Mouse (Mus musculus) brown adipose tissue, adult 24 weeks (tissue): ENCODE measurements around the gene Ddx23. TPM values are rescaled to one million over a fixed set of nuclear protein-coding genes. Genes with fewer than 3 reads are reported as not detected.

Source experiments
- H3K27ac ChIP-seq: fragments of 200-500 bp; replicated peaks from 2 replicates; pipeline ENCODE4 v1.5.1; 2012; ENCODE audit warnings: low read depth, mild to moderate bottlenecking, low read length
- H3K4me1 ChIP-seq: fragments of 200-500 bp; 2 replicates; pipeline ENCODE4 v1.6.1; 2012; ENCODE audit warnings: low read length, mixed read lengths; ENCODE audit not compliant: control insufficient read depth, insufficient read depth, insufficient read length
- H3K4me3 ChIP-seq: fragments of 200-500 bp; 2 replicates; pipeline ENCODE4 v1.5.1; 2012; ENCODE audit warnings: low read depth, mild to moderate bottlenecking, low read length, moderate library complexity; ENCODE audit not compliant: insufficient read depth
- polyA plus RNA-seq: library from polyadenylated mRNA; stranded (reverse); fragments of >200 nt; gene quantifications from 2 replicates; pipeline ENCODE4 v1.2.4, GENCODE M21; 2012; ENCODE audit not compliant: missing spikeins, insufficient read depth, insufficient read length

Ddx23 gene
- polyA plus RNA-seq, 1 experiment, result 50.7 TPM

DNA sequence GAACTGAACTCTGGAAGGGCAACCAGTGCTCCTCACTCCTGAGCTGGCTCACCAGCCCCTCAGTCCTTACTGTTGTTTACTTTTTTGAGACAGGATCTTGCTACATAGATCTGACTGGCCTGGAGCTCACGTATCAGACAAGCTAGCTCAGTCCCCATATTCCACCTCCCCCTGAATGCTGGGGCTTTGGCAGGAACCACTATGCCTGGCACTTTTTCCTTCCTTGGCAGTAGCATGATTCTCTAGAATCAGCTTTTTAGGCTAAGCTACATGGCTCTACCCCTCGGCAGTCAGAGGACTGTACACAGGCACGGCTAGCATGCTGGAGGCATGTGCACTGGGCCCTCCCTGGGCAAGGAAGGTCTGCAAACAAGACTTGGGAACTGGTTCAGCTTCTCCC is 14.6 kb downstream of the Ddx23 start:
- Histone ChIP-seq H3K27ac (no peak overlapping the region), H3K4me3 (no peak overlapping the region), H3K4me1 (no peaks in the 10 kb centered on the region)

- no peak overlapping the region for H3K4me3 ChIP-seq
- H3K4me1 ChIP-seq, result no peaks in the 10 kb centered on the region
- no peak overlapping the region for H3K27ac ChIP-seq
Observed at GRCm38 (mm10) chr15:98647308-98647707, 15.4 kb downstream of the Ddx23 start.

GRCm38 (mm10) chr15:98646737-98647136 is 16.0 kb downstream of the Ddx23 start:
- Histone ChIP-seq H3K4me1 (no peaks in the 10 kb centered on the region), H3K27ac (no peak overlapping the region), H3K4me3 (no peak overlapping the region)

GRCm38 (mm10) chr15:98645057-98646026 is 17.4 kb downstream of the Ddx23 start:
- no peaks in the 10 kb centered on the region for H3K4me1 ChIP-seq
- H3K4me3 ChIP-seq, result no peak overlapping the region
- no peak overlapping the region for H3K27ac ChIP-seq

GRCm38 (mm10) chr15:98644406-98644805 is 18.3 kb downstream of the Ddx23 start:
- no peak overlapping the region for H3K4me3 ChIP-seq
- no peak overlapping the region for H3K27ac ChIP-seq
- no peaks in the 10 kb centered on the region for H3K4me1 ChIP-seq

DNA sequence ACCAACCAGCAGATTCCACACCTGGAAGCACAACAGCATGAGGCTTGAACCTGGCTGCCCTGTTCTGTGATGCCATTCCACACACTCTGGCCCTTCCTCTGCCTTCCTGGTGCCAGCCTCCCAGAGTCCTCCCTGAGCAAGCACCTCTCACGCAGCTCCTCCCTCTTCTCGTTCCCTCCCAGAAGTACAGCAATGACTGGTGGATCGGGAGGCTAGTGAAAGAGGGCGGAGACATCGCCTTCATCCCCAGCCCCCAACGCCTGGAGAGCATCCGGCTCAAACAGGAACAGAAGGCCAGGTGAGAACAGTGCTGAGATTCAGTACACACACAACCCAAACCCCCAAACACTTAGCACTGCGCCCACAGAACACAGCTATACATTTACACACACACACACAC is 22.5 kb downstream of the Ddx23 start:
- Histone ChIP-seq H3K4me3 (no peak overlapping the region), H3K27ac (no peak overlapping the region), H3K4me1 (no peaks in the 10 kb centered on the region)

- no peaks in the 10 kb centered on the region for H3K4me1 ChIP-seq
- H3K27ac ChIP-seq, result no peak overlapping the region
- H3K4me3 ChIP-seq, result no peak overlapping the region
Observed at GRCm38 (mm10) chr15:98637155-98637554, 25.5 kb downstream of the Ddx23 start.

- Histone ChIP-seq H3K4me3 (no peak overlapping the region), H3K4me1 (no peaks in the 10 kb centered on the region), H3K27ac (no peak overlapping the region)
Observed at GRCm38 (mm10) chr15:98636517-98636916, 26.2 kb downstream of the Ddx23 start.

DNA sequence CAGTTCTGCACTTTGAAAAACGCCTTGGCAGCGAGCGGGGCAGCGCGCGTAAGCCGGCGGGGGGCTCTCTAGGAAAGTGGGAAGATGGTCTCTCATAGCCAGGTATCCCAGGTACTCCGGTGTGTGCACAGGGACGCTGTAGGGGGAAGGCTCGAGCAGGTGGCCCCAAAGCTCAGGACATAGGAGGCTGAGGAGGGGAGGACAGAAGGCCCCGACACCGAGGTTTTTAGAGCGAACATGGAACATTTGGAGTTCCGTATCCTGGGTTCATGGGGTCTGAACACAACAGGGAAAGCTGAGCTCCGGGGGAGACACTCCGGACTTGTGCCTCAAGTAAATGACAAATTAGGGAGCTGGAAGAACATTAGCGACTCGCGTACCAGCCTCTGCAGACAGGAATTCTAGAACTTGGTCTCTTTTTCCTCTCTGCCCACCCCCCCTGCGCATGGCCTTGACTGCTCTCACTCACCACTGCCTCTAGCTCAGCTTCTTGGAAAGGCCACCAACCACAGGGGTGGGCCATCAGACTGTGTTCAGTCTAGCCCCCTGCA is 27.3 kb downstream of the Ddx23 start:
- Histone ChIP-seq H3K4me3 (peak overlapping the region; percentile 35), H3K4me1 (no peaks in the 10 kb centered on the region), H3K27ac (no peak overlapping the region)

DNA sequence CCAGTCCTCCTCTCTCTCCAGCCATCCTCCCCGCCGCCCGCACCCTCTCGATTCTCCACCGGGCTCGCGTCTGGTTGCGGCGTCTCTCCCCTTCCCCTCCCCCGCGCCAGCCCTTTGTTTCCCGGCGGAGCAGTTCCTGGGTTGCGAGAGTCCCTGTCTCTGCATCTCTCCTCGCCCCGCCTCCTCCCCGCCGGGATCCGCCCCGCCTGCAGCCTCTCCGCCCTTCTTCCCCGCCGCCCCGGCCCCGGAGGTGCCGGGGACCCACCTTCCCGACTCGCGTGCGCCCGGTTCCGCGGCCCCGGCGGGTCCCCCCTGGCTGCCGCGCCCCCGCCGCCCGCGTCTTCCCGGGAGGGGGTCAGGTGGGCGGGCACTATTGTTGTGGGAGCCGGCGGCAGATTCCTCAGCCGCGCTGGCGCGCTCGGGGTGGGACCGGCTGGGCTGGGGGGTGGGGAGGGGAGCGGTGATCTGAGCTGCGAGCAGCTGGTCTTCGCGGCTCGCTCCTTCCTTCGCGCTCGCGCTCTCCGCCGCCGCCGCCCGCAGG is 28.1 kb downstream of the Ddx23 start:
- H3K4me1 ChIP-seq, result no peaks in the 10 kb centered on the region
- peak overlapping the region; percentile 49 for H3K4me3 ChIP-seq
- H3K27ac ChIP-seq, result no peak overlapping the region

- Histone ChIP-seq H3K4me1 (no peaks in the 10 kb centered on the region), H3K27ac (no peak overlapping the region), H3K4me3 (peak overlapping the region; percentile 49)
Observed at GRCm38 (mm10) chr15:98633822-98634470, 28.7 kb downstream of the Ddx23 start.

DNA sequence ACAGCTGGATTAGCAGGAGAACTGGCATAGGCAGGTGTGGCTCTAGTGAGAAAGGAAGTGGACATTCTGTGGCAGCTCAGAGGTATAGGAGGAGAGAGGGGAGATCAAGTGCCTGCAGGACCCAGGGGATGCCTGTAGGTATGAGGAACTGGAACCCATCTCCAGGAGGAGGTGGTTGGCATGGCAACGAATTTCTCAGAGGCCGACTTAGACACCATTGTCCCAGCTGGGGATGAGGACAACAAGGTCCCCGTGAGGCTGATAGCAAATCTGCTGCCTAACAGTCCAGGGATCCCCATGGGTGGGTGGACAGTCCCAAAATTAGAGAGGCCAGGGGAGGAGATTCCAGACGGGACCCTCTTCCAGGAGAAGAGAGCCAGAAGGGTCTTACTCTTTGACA is 29.8 kb downstream of the Ddx23 start:
- peak overlapping the region; percentile 31; the same call in 1 of the 2 replicates for H3K4me3 ChIP-seq
- H3K27ac ChIP-seq, result no peak overlapping the region
- no peaks in the 10 kb centered on the region for H3K4me1 ChIP-seq

GRCm38 (mm10) chr15:98632107-98632744 is 30.5 kb downstream of the Ddx23 start:
- no peak overlapping the region for H3K27ac ChIP-seq
- H3K4me1 ChIP-seq, result no peaks in the 10 kb centered on the region
- peak overlapping the region; percentile 31; the same call in 1 of the 2 replicates for H3K4me3 ChIP-seq

DNA sequence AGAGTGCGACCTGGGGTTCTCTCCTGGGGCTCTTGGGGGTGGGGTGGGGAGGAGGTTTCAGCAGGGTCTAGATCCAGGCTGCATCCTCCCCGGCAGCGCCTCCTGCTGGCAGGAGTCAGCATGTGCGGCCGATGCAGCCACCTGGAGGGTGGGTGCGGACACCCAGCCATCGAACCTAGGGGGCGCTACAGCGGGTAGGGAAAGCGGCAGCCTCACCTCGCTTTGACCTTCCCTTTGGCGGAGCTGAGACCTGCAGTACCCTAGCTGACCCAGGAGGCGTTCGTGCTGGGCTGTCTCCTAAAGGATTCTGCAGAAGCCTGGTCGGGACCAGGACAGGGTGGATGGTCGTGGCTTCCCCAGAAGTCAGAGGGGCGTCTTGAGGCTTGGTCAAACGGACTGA is 31.2 kb downstream of the Ddx23 start:
- Histone ChIP-seq H3K4me3 (no peak overlapping the region), H3K27ac (no peak overlapping the region), H3K4me1 (no peaks in the 10 kb centered on the region)

- no peak within 1 kb of the TSS for H3K27ac ChIP-seq
- H3K4me3 ChIP-seq, result no peak within 1 kb of the TSS
- no peaks in the 10 kb centered on the region for H3K4me1 ChIP-seq
Observed at GRCm38 (mm10) chr15:98630540-98630939, 32.2 kb downstream of the Ddx23 start, which contains the start of gene Cacnb3. TSS of gene Cacnb3 (plus strand) at chr15:98630840.
